Mouse (Mus musculus) midbrain, postnatal 0 days (tissue): Measurements from ENCODE around the gene Limk2. TPM values are rescaled to one million over a fixed set of nuclear protein-coding genes. Genes with fewer than 3 reads are reported as not detected.

Experiments
- ATAC-seq: fragments of 200-750 bp; cut with Nextera tagmentation; 2 replicates; pipeline ENCODE4 v1.8.0; 2017; ENCODE audit warnings: moderate number of reproducible peaks, mild to moderate bottlenecking, moderate TSS enrichment, moderate library complexity; ENCODE audit not compliant: low FRiP score
- DNase-seq: peaks from one replicate; pipeline ENCODE4 v3.0.0-alpha.2; 2015; ENCODE audit warnings: low spot score
- H3K27ac ChIP-seq: fragments of 300-500 bp; sonication (generic); 2 replicates; pipeline ENCODE4 v1.5.1; 2014; ENCODE audit warnings: low read depth, mild to moderate bottlenecking, low read length, mixed read lengths
- H3K27me3 ChIP-seq: fragments of 300-500 bp; sonication (generic); 2 replicates; pipeline ENCODE4 v1.6.1; 2014; ENCODE audit warnings: low read length, control low read depth, mixed read lengths; ENCODE audit not compliant: insufficient read depth
- H3K36me3 ChIP-seq: fragments of 300-500 bp; sonication (generic); 2 replicates; pipeline ENCODE4 v1.6.1; 2014; ENCODE audit warnings: low read length, control low read depth, mixed read lengths; ENCODE audit not compliant: insufficient read depth
- H3K4me1 ChIP-seq: fragments of 300-500 bp; sonication (generic); 2 replicates; pipeline ENCODE4 v1.6.1; 2014; ENCODE audit warnings: mild to moderate bottlenecking, control low read depth, antibody characterized with exemption, low read length, mixed read lengths; ENCODE audit not compliant: insufficient read depth
- H3K4me2 ChIP-seq: fragments of 300-500 bp; sonication (generic); 2 replicates; pipeline ENCODE4 v1.6.1; 2014; ENCODE audit warnings: low read depth, mild to moderate bottlenecking, low read length, mixed read lengths; ENCODE audit not compliant: poor library complexity, severe bottlenecking
- H3K4me3 ChIP-seq: fragments of 300-500 bp; sonication (generic); 2 replicates; pipeline ENCODE4 v1.5.1; 2014; ENCODE audit warnings: low read depth, mild to moderate bottlenecking, low read length, moderate library complexity
- H3K9ac ChIP-seq: fragments of 300-500 bp; sonication (generic); replicated peaks from 2 replicates; pipeline ENCODE4 v1.6.1; 2014; ENCODE audit warnings: mild to moderate bottlenecking, low read length, moderate library complexity, mixed read lengths; ENCODE audit not compliant: poor library complexity, severe bottlenecking
- H3K9me3 ChIP-seq: fragments of 300-500 bp; sonication (generic); 2 replicates; pipeline ENCODE4 v1.6.1; 2016; ENCODE audit warnings: low read length, control low read depth
- CTCF ChIP-seq: IDR thresholded peaks from 2 replicates; pipeline ENCODE4 v1.5.1; 2016; ENCODE audit warnings: antibody characterized with exemption, mild to moderate bottlenecking
- WGBS: fragments of 180-500 bp; shearing (Covaris S2); extraction: QIAGEN DNeasy Blood & Tissue Kit; methylation state at CpG from one replicate; pipeline ENCODE4 v1.1.7; 2014; 5-methylcytosine and 5-hydroxymethylcytosine counted together
- polyA plus RNA-seq: library from polyadenylated mRNA; unstranded; fragments of >200 nt; fragmentation: Nextera tagmentation; extraction: Ambion mirVana; gene quantifications from 2 replicates; pipeline ENCODE4 v1.2.1, GENCODE M21; 2015
- total RNA-seq: library from RNA; depleted of rRNA; stranded (reverse); fragments of >200 nt; gene quantifications from 2 replicates; pipeline ENCODE4 v1.2.3, GENCODE M21; 2014

Limk2 gene
- total and polyA plus RNA-seq, 2 experiments from 2014 or later: 134 to 290 TPM

DNA sequence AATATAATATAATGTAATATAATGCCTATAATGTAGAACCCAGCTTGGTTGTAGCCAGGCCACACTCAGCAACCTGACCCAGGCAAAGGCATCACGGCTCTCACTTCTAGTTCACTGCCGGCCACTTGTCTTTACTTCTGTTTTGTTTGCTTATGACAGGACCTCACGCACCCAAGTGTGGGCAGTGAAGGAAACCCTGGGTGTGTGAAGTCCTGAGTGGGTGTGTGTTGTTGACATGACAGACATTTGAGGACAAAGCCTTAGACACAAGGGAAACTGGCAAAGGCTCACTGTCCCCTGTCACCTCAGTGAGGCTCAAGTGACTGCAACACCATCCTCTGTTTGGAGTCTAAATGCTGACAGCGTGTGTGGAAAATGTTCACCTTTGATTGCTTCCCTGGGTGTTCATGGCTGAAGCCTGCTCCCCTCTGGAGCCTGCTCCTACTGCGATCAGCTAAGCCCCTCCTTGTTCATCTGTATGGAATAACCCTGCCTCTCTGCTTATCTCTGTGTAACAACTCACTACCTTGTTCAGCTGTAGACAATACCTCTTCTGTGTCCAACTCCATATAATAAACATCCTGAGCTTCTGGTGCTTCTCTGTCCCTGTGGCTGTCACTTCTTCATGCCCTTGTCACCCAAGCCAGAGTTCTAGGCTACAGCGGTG lies 27.7 kb downstream of the Limk2 start:
- no peak for TF ChIP-seq CTCF
- Histone ChIP-seq H3K4me3 (no peak overlapping the region), H3K4me1 (no peaks in the 10 kb centered on the region), H3K9ac (no peak overlapping the region), H3K36me3 (0 out of 2 replicates have a peak, but pooled peaks cover 2% of the 10 kb centered on the region), H3K4me2 (no peak overlapping the region), H3K27ac (no peak overlapping the region), H3K9me3 (no peaks in the 10 kb centered on the region), H3K27me3 (no peaks in the 10 kb centered on the region)
- ATAC-seq: no peak
- DNase-seq: no peak
- WGBS: 94% methylated on average over 6 of the region's 6 CpGs

DNA sequence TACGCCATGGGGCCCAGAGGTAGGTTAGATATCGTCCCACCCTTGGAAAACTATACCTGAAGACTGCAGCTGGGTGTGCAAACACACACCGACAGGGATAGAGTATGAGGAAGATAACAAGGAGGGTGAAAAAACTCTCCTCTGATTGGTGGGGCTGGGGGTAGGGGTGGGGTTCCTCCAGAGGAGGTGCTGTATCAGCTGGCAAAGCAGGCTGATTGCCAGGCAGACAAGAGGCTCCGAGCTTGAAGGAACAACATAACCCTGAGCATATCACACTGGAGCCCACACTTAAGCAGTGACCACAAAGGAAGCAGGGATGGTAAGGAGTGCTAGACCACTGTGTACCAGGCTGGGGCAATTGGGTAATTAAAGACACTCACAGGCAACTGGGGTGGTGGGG lies 29.6 kb downstream of the Limk2 start:
- Histone ChIP-seq H3K27me3 (no peaks in the 10 kb centered on the region), H3K9ac (no peak overlapping the region), H3K9me3 (no peaks in the 10 kb centered on the region), H3K4me1 (0 out of 2 replicates have a peak, but pooled peaks cover 2% of the 10 kb centered on the region), H3K27ac (no peak overlapping the region), H3K4me3 (no peak overlapping the region), H3K4me2 (no peak overlapping the region), H3K36me3 (0 out of 2 replicates have a peak, but pooled peaks cover 2% of the 10 kb centered on the region)
- DNase-seq (no peak), ATAC-seq (no peak)
- no peak for TF ChIP-seq CTCF
- 94% methylated on average over 4 of the region's 4 CpGs for WGBS

DNA sequence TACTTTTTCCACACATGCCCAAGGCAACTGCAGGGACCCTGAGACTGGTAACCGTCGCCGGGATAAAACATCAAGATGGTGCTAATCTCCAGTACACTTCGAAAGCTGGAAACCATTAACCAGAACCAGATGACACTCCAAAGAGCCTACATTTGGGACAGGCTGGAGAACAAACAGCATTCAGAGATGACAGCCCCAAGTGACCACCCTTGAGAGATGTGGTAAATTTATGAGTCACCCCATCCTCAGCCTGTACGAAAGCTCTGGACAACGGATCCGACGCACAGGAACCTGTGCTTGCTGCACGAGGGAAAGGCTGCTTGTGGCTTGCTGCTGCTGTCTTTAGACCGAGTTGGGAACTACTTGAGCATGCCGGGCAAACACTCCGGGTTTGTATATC lies 34.2 kb downstream of the Limk2 start:
- Histone ChIP-seq H3K9me3 (no peaks in the 10 kb centered on the region), H3K4me1 (peaks cover 10% of the 10 kb centered on the region), H3K27me3 (no peaks in the 10 kb centered on the region), H3K9ac (no peak overlapping the region), H3K4me3 (no peak overlapping the region), H3K27ac (no peak overlapping the region), H3K4me2 (no peak overlapping the region), H3K36me3 (no peaks in the 10 kb centered on the region)
- no peak for TF ChIP-seq CTCF
- ATAC-seq (no peak), DNase-seq (no peak)
- 66% methylated on average over 12 of the region's 12 CpGs for WGBS

DNA sequence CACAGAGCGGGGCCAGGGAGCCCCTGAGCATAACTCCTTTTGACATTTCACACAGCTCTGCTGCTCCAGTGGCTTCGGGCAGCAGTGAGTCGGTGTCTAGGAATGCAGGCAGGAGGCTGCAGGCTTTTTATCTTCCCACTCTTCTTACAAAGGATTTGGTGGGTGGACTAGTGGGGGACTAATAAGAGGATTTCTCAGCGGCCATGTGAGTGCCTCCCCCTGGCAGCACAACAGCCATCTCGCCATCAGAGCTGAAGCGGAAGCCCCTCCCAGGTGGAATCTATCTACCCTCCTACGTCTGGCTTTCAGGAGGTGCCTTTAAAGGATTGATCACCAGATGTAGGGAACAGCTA lies 34.7 kb downstream of the Limk2 start:
- H3K9ac ChIP-seq: peak overlapping the region; percentile 36; the same call in 1 of the 2 replicates
- 9% methylated on average over 7 of the region's 7 CpGs for WGBS
- H3K9me3 ChIP-seq: no peaks in the 10 kb centered on the region
- H3K4me3 ChIP-seq: no peak overlapping the region
- no peak for TF ChIP-seq CTCF
- ATAC-seq (no peak), DNase-seq (peak; percentile 20)
- H3K36me3 ChIP-seq: no peaks in the 10 kb centered on the region
- peaks cover 15% of the 10 kb centered on the region for H3K4me1 ChIP-seq
- H3K4me2 ChIP-seq: peak overlapping the region; percentile 18
- no peaks in the 10 kb centered on the region for H3K27me3 ChIP-seq
- peak overlapping the region; percentile 59 for H3K27ac ChIP-seq

DNA sequence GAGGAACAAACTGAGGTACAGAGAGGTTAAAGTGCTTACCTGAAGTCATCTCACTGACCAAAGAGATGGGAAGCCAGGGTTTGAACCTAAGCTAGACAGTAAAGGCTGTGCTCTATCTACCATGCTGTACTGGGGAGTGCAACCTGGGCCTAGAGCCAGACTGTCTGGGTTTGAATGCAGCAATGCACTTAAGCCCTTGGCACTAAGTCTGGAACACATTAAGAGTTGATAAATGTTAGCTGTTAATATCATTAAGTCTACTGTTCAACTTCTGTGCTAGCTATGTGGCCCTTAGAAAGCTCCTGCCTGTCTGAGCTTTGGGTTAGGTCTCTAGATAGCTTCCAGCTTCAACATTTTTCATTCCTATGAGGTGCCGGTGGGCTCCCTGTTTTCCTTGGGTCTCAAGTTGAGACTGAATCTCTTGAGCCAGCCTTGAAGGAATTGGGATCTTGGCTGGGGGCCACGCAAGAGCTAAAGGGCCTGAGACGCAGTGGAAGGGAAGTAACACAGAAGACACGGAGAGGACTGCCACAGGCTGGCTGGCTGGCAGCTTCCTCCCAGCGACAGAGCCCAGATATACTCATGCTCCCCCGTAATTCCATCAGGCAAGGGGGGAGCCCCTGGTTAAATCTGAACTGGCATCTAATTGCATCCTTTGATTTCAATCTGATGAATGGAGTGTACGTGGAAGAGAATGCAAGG lies 35.2 kb downstream of the Limk2 start:
- Histone ChIP-seq H3K27ac (peak overlapping the region; percentile 59), H3K4me3 (no peak overlapping the region), H3K4me2 (peak overlapping the region; percentile 18), H3K27me3 (no peaks in the 10 kb centered on the region), H3K9me3 (no peaks in the 10 kb centered on the region), H3K9ac (peak overlapping the region; percentile 36; the same call in 1 of the 2 replicates), H3K36me3 (no peaks in the 10 kb centered on the region), H3K4me1 (peaks cover 19% of the 10 kb centered on the region)
- 17% methylated on average over 7 of the region's 7 CpGs for WGBS
- peak; percentile 30 for DNase-seq
- TF ChIP-seq CTCF: no peak
- no peak for ATAC-seq
